Comparison of ENCODE assay signal across 9 mouse cellular contexts in the genomic region with DNA sequence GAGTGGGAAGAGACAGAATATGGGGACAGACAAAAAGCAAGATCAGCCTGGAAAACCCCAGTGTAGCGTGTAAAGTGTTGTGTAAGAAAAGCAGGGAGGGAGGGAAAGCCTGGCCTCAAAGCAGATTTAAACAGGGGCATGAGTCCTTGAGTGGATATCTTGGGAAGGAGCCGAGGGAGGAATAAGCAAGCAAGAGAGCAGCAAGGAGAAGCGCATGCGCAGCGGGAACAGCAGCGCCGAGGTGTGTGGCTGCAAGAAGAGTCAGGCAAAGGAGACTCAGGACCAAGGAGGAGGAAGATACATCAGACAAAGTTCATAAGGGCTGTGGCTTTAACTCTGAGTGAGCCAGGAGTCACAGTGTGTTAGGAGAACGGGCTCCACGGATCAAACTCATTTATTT. TPM values are rescaled to one million over a fixed set of nuclear protein-coding genes. Genes with fewer than 3 reads are reported as not detected.
"Had no signal": no experiment of that assay in that cellular context is flagged by ENCODE, and none has a peak within 500 bp of the region (broad histone marks: within the 10 kb centered on the region; RNA-seq: fewer than 3 reads in every experiment).

No protein-coding gene starts in this region.

- ATAC-seq: liver, embryonic 12.5 days; midbrain, embryonic 15.5 days had no signal

- DNase-seq: kidney, adult 2 months; kidney, postnatal 14 days; lung, postnatal 14 days; thymus, adult 2 months; thymus, postnatal 25 days had no signal

RNA-seq across cellular contexts. Expression of a gene that starts 30.7 kb away (rescaled TPM):
- total RNA-seq: monocyte, adult 5-6 weeks; neutrophil, adult 5-6 weeks had no signal
